Mouse (Mus musculus) gastrocnemius, postnatal 10 days (tissue): ENCODE results near the gene Mrln. TPM values are rescaled to one million over a fixed set of nuclear protein-coding genes. Genes with fewer than 3 reads are reported as not detected.

Experiments
- DNase-seq: peaks from one replicate; pipeline ENCODE4 v3.0.0; 2021; ENCODE audit warnings: mixed read lengths
- total RNA-seq, 2 experiments: library from RNA; stranded (reverse); gene quantifications; 2 replicates each; pipeline ENCODE4 v1.2.3; 2021

Gene Mrln
- total RNA-seq, 2 experiments from 2014 or later: 153 to 155 TPM

DNA sequence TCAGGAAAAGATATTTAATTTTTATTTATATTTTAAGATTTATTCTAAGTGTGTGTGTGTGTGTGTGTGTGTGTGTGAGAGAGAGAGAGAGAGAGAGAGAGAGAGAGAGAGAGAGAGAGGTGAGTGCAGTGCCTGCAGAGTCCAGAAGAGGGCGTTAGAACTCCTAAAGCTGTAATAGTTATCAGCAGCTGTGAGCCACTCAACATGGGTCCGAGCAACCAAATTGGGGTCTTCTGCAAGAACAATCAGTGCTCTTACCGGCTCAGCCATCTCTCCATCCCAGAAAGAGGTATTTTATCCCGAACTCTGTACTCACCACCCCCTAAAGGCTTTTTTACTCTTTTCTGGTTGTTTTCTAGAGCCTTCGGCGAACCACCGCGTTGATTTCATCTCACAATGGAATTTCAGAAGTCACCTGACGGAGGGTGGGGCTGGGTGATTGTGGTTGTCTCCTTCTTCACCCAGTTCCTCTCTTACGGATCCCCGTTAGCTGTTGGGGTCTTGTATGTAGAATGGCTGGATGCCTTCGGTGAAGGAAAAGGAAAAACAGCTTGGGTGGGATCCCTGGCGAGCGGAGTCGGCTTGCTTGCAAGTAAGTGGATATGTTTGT is 51.2 kb downstream of the Mrln start:
- no peak for DNase-seq

DNA sequence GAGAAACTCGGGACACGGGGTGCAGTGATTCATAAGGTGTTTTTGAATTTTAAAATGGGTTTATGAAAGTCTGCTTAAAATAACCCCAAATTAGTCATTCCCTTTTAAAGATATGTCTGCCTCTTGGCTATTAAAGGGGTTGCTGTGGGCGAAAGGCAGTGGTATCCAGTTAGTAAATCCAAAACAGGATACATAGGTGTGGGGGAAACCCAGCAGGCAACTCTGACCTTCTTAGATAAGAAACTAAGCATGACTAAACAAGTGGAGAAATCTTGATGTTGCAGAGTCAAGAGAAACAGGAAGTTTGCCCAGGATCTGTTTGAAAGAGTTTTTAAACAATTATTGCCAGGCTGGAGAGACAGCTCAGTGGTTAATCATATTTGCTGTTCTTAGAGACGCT is 52.6 kb downstream of the Mrln start:
- DNase-seq: no peak

DNA sequence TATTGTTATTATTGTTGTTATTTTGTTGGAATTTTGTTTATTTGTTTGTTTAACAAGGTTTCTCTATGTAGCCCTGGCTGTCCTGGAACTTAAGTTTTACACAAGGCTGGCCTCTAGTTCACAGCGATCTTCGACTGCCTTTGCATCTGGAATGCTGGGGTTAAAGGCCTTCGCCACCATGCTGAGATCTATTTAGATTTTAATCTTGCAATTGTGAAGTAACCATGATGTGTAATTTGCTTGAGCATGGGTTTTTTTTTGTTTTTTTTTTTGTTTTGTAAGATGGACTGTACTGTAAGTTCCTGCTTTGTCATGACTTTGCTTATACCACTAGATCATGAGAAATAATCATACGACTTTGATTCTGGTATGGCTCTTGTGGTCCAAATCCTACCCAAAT is 56.4 kb downstream of the Mrln start:
- DNase-seq: no peak

DNA sequence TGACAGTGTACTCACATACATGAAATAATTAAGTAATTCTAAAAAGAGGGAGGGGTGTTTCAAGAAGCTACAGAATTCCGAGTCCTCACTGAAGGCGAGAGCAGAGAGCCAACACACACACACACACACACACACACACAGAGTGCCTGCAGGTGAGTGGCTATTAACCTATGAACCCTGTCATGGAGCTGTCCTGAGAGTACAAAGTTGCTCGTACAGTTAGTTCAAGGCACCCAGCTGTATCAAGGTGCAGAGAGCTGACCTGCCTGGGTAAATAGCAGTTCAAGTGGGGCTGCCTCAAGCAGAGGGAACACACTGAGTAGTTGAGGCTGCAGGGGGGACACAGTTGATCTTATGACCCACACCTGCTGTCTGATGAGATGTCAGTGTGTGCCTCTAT is 57.6 kb downstream of the Mrln start:
- DNase-seq: no peak

DNA sequence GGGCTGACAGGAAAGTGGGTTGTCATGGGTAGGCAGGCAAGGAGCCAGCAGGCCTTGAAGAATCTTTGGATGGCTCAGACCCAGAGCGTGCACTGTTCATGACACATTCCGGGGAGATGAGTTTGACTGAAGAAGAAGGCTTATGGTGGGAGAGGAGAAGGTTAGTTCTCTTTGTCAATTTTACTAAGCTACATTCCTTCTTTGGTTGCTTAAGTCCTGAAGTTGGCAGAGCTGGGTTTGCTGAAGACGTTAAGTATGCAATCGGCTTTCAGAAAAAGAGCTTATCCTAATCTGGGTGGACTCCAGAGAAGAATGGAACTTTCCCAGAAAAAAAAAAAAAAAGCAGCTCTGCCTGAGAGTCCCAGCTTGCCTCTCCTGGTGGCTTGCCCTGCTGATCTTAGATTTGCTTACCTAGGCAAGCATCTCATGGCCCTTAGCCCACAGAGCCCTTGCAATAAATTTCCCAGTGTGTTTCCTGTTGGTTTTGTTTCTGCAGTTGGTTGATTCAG is 59.3 kb downstream of the Mrln start:
- no peak for DNase-seq

DNA sequence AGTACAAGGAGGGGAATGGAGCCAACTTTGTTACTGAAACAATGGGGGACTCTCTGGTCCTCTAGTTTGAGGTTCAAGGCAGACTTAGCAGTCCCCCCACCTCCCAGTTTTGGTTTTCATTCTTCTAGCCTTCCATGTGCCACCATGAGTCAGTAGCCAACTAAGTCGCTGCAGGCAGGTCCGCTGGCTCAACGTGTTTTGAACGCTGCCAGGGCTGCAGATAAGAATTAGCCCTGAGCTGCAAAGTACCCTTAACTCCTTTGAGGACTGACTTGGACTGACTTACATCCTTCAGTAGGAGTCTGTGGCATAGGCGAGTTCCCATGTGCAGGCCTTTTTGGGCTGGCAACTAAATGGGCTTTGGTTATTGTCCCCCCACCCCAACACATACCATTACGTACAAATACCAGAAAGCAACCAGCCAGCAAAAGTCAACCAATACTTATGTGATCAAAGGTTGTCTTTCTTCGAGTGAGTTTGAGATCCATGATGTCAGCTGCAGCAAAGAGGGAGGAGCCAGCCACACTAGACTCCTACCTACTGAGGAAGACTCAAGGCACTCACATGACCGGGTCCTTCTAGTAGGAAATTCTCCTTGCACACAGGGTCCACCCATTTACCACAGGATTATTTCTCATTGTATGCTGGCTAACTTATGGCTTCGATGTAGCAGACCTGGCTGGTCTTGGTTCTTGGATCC is 60.0 kb downstream of the Mrln start:
- DNase-seq: no peak

DNA sequence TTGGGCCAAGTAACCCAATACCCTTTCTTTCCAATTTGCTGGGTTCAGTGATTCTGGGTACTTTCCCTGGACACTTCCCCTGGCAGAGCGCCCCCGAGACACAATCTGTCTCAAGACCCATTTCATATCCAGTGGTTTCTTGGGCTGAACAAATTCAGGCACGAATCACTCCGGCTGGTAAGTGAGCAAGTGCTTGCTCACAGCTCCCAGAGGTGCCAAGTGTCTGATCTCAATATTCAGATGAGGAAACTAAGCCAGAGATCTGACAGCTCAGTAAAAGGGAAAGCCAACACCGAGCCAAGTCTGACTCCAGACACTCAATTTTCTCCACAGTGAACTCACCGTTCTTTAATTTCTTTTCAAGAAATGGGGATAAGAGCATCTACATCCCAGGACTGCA is 62.0 kb downstream of the Mrln start:
- no peak for DNase-seq

- DNase-seq: no peak
These were observed 64.3 kb downstream of the Mrln start for GRCm38 (mm10) chr10:70268581-70269446.

Other genes starting within 250 kb of the Mrln start
- 10 to 100 TPM; 77.2 to 80.5 TPM for gene Ccdc6, start 107.5 kb upstream of the Mrln start, total RNA-seq
- 1 to 10 TPM; 4.9 to 5.4 TPM for gene Slc16a9, start 40.4 kb downstream of the Mrln start, total RNA-seq
- gene Fam13c, start 235.8 kb downstream of the Mrln start, total RNA-seq: 1 to 10 TPM; 6.2 to 7.8 TPM